Mouse (Mus musculus) megakaryocyte, embryonic 14.5 days (primary cell): ENCODE data around the gene Clasrp.

Experiments
- FLI1 ChIP-seq: IDR thresholded peaks from 2 replicates; pipeline ENCODE4 v1.6.1; 2012; ENCODE audit warnings: low read length, inconsistent platforms, mixed read lengths
- GATA1 ChIP-seq: IDR thresholded peaks from 3 replicates; pipeline ENCODE4 v1.6.1; 2012; ENCODE audit warnings: mixed read lengths, low read length, inconsistent platforms, borderline replicate concordance

GRCm38 (mm10) chr7:19534676-19535075 is 69.6 kb downstream of the Clasrp start:
- TF ChIP-seq GATA1: no peak
- TF ChIP-seq FLI1: no peak
